Mouse (Mus musculus) layer of hippocampus, adult 9-11 months (tissue): ENCODE results near the gene Trpv1.

Experiments used
- DNase-seq: peaks from one replicate; pipeline ENCODE4 v3.0.0; 2022

Trpv1 gene

GRCm38 (mm10) chr11:73236731-73237130 lies 2.6 kb downstream of the Trpv1 start:
- no peak for DNase-seq

GRCm38 (mm10) chr11:73242199-73242598 lies 8.1 kb downstream of the Trpv1 start:
- no peak for DNase-seq

DNA sequence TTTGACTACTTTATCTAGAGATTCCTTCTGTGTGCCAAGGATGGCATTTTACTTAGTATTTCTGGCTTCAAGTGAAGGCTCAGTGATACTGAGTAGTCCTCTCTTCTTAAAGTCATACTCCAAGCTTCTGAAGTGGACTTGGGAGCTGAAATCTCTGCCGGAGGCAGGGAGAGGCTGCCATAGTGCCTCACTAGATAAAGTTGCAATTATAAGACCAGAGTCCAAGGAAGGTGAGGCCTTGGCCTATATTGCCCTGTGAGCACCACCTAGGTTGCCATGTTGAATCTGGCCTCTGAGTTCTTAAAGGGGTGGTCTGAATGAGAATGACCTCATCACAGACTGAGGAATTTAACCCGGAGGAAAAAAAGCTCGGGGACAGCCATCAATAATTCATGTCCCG lies 8.7 kb downstream of the Trpv1 start:
- DNase-seq = no peak

DNA sequence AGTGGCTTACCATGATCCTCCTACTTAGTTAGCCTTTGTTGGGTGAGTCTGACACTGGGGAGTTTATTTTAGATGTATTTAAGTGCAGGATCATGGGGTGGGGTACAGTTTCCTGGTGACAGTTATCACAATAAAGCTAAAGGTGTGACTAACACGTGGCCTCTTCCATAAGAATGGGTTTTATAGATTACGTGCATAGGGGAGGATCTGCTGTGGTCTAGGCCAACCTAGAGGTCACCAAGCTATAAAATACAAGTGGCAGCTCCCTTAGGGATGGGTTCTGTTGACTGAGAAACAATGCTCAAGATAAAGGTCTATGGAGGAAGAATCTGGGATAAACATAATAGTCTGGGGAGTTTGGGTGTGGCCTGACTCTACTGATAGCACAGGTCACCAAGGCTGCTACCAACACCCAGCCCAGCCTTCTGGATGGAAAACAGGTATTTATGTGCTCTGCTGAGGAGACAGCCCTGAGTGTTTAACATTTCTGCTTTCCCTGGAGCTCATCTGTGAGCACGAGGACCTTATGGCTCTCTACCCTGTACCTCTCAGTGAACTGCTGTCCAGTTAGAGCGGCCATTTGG lies 23.4 kb downstream of the Trpv1 start:
- no peak for DNase-seq

DNA sequence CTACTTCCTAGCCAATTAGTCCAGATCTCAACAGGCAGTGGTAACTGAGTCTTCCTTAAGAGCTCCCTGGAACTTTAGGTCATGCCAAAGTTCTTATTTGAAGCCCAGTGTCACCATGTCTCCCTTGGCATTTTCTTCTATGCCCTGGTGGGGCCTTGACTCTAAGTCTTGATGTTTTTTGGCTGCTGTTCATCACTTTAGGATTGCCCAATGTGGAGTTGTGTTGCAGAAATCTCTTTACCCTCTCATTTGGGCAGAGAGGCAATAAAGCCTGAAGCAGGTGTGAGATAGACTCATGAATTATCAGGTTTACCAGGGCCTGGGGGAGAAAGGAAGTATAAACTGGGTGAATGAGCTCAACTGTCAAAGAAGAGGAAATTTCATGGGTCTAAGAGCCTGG lies 24.6 kb downstream of the Trpv1 start:
- DNase-seq = no peak

DNA sequence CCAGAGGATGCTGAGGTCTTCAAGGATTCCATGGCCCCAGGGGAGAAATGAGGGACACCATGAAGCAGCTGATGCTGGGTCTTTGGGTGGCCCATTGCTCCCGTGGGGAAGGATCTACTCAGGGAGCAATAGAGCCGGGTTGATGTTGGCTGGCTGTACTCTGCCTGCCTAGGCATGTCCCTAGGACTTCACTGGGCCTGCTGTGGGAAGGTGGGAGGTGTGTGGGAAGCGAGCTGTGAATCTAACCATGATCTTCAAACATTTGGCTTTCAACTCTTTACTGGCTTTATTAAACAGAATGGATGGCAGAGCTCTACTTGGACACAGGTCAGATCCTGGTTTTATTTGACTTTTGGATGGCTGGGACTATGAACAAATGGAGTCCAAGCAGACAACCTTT lies 26.4 kb downstream of the Trpv1 start:
- no peak for DNase-seq

GRCm38 (mm10) chr11:73261385-73261784 lies 27.3 kb downstream of the Trpv1 start:
- DNase-seq = no peak

DNA sequence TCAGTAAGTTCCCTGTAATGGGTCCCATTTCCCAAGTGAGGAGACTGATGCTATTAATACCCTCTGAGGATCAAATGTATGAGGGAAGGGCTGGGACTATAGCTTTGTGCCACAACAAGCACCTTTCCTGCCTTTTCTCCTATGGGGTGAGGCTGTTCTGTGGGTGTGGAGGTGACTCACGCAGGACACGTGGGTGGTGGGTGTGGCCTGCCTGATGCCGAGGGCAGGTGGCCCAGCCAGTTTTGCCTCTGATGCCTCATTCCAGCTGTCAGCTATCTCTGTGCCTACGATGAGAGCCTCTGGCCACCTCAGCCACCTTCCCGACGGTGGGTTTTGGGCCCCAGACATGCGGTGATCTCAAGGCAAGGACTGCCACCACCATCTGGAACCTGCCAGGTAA lies 33.2 kb downstream of the Trpv1 start, which contains the start of gene Trpv3:
Gene Trpv3, plus strand, starts transcription at position 122 of the 400 bp plus-strand sequence.
- no peak for DNase-seq

GRCm38 (mm10) chr11:73274821-73275220 lies 40.7 kb downstream of the Trpv1 start:
- no peak for DNase-seq

- DNase-seq = no peak
Measured at GRCm38 (mm10) chr11:73280710-73281109, 46.6 kb downstream of the Trpv1 start.

- DNase-seq = peak; percentile 83
Measured at GRCm38 (mm10) chr11:73281528-73282027, 47.5 kb downstream of the Trpv1 start.

- peak; percentile 57 for DNase-seq
Measured at GRCm38 (mm10) chr11:73283369-73283768, 49.3 kb downstream of the Trpv1 start.

- no peak for DNase-seq
Measured at GRCm38 (mm10) chr11:73283926-73284325, 49.8 kb downstream of the Trpv1 start.

GRCm38 (mm10) chr11:73284351-73284750 lies 50.3 kb downstream of the Trpv1 start:
- DNase-seq = peak; percentile 72

DNA sequence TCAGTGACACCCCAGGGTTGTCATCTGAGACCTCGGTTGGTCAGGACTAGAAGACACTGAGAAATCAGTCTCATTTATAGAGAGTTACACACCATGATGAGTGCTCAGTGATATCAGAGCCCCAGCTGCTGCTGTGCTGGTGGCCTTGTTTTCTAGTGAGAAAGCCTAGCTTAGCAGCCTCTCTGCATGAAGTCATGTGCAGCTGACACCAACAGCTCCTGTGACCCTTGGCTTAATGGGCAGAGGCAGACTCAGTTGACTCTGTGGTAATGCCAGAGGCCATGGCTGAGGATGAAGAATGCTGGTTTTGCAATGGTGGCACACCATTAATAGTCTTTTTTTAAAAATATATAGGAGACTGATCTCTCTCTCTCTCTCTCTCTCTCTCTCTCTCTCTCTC lies 55.5 kb downstream of the Trpv1 start:
- DNase-seq = peak; percentile 45

- DNase-seq = no peak
Measured at GRCm38 (mm10) chr11:73303123-73303522, 69.0 kb downstream of the Trpv1 start.
